Mouse (Mus musculus) hindbrain, embryonic 13.5 days (tissue): ENCODE data around the gene Cx3cr1. TPM values are rescaled to one million over a fixed set of nuclear protein-coding genes. Genes with fewer than 3 reads are reported as not detected.

Source experiments
- ATAC-seq: fragments of 200-750 bp; cut with Nextera tagmentation; 2 replicates; pipeline ENCODE4 v1.8.0; 2017; ENCODE audit warnings: moderate TSS enrichment; ENCODE audit not compliant: low FRiP score
- H3K27ac ChIP-seq: fragments of 300-500 bp; sonication (generic); 2 replicates; pipeline ENCODE4 v1.5.1; 2015; ENCODE audit warnings: inconsistent platforms, mild to moderate bottlenecking, moderate library complexity
- H3K27me3 ChIP-seq: fragments of 300-500 bp; sonication (generic); 2 replicates; pipeline ENCODE4 v1.6.1; 2015; ENCODE audit warnings: mild to moderate bottlenecking, inconsistent platforms
- H3K36me3 ChIP-seq: fragments of 300-500 bp; sonication (generic); 2 replicates; pipeline ENCODE4 v1.6.1; 2015; ENCODE audit warnings: mild to moderate bottlenecking, inconsistent platforms
- H3K4me1 ChIP-seq: fragments of 300-500 bp; sonication (generic); replicated peaks from 2 replicates; pipeline ENCODE4 v1.6.1; 2015; ENCODE audit warnings: inconsistent platforms
- H3K4me2 ChIP-seq: fragments of 300-500 bp; sonication (generic); 2 replicates; pipeline ENCODE4 v1.6.1; 2015; ENCODE audit warnings: inconsistent platforms, mild to moderate bottlenecking, moderate library complexity
- H3K4me3 ChIP-seq: fragments of 300-500 bp; sonication (generic); 2 replicates; pipeline ENCODE4 v1.5.1; 2015; ENCODE audit warnings: mild to moderate bottlenecking, inconsistent platforms
- H3K9ac ChIP-seq: fragments of 300-500 bp; sonication (generic); 2 replicates; pipeline ENCODE4 v1.6.1; 2015; ENCODE audit warnings: mild to moderate bottlenecking, inconsistent platforms
- H3K9me3 ChIP-seq: fragments of 300-500 bp; sonication (generic); 2 replicates; pipeline ENCODE4 v1.6.1; 2016; ENCODE audit warnings: inconsistent platforms
- WGBS: fragments of 180-500 bp; shearing (Covaris S2); methylation state at CpG from one replicate; pipeline ENCODE4 v1.1.7; 2015; 5-methylcytosine and 5-hydroxymethylcytosine counted together
- polyA plus RNA-seq: library from polyadenylated mRNA; unstranded; fragments of >200 nt; fragmentation: Nextera tagmentation; extraction: Ambion mirVana; gene quantifications from 2 replicates; pipeline ENCODE4 v1.2.1, GENCODE M21; 2015

Gene Cx3cr1
- polyA plus RNA-seq, 1 experiment from 2014 or later: 9.5 TPM

GRCm38 (mm10) chr9:120080546-120081108, 10.9 kb upstream of the Cx3cr1 start:
- Histone ChIP-seq H3K36me3 (no peaks in the 10 kb centered on the region), H3K4me1 (no peaks in the 10 kb centered on the region), H3K9me3 (no peaks in the 10 kb centered on the region), H3K4me3 (no peak overlapping the region), H3K4me2 (no peak overlapping the region), H3K27me3 (no peaks in the 10 kb centered on the region), H3K9ac (no peak overlapping the region), H3K27ac (no peak overlapping the region)
- ATAC-seq: no peak
- WGBS: 83% methylated on average over 8 of the region's 8 CpGs

- ATAC-seq: no peak
- H3K27ac ChIP-seq: no peak overlapping the region
- 86% methylated on average over 7 of the region's 7 CpGs for WGBS
- H3K4me3 ChIP-seq: no peak overlapping the region
- H3K9me3 ChIP-seq: no peaks in the 10 kb centered on the region
- no peak overlapping the region for H3K9ac ChIP-seq
- no peak overlapping the region for H3K4me2 ChIP-seq
- no peaks in the 10 kb centered on the region for H3K27me3 ChIP-seq
- H3K36me3 ChIP-seq: no peaks in the 10 kb centered on the region
- H3K4me1 ChIP-seq: no peaks in the 10 kb centered on the region
Observed at GRCm38 (mm10) chr9:120079901-120080300, 10.2 kb upstream of the Cx3cr1 start.

DNA sequence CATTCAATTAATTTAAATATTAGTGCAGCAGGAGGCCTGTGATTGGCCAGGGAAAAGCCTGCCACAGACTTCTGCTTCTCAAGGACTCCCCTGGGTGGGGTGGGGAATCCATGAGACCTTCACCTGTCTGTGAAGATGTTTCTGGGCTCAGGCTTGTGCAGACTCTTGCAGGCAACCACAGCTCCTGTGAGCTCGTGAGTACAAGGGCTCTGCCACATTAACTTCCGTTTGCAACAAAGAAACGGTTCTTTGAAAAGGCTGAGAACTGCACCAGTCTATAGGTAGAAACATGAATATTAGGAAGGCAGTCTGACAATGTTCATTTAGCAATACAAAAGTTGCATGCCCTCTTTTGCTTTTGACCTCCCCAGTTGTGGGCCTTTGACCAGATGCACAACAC, 8.6 kb upstream of the Cx3cr1 start:
- Histone ChIP-seq H3K27me3 (no peaks in the 10 kb centered on the region), H3K4me3 (no peak overlapping the region), H3K4me1 (no peaks in the 10 kb centered on the region), H3K9me3 (no peaks in the 10 kb centered on the region), H3K36me3 (no peaks in the 10 kb centered on the region), H3K9ac (no peak overlapping the region), H3K27ac (no peak overlapping the region), H3K4me2 (no peak overlapping the region)
- ATAC-seq: no peak
- 77% methylated on average over 3 of the region's 3 CpGs for WGBS

- Histone ChIP-seq H3K4me2 (no peak overlapping the region), H3K4me3 (no peak overlapping the region), H3K4me1 (no peaks in the 10 kb centered on the region), H3K36me3 (no peaks in the 10 kb centered on the region), H3K27ac (no peak overlapping the region), H3K9ac (no peak overlapping the region), H3K9me3 (no peaks in the 10 kb centered on the region), H3K27me3 (no peaks in the 10 kb centered on the region; the same call in 1 of the 2 replicates)
- WGBS: 90% methylated on average over 7 of the region's 7 CpGs
- no peak for ATAC-seq
Observed at GRCm38 (mm10) chr9:120074516-120074915, 4.8 kb upstream of the Cx3cr1 start.

- 34% methylated on average over 3 of the region's 3 CpGs for WGBS
- H3K4me2 ChIP-seq: no peak overlapping the region
- no peaks in the 10 kb centered on the region for H3K4me1 ChIP-seq
- ATAC-seq: no peak
- no peaks in the 10 kb centered on the region; the same call in 1 of the 2 replicates for H3K27me3 ChIP-seq
- no peak overlapping the region for H3K4me3 ChIP-seq
- no peaks in the 10 kb centered on the region for H3K9me3 ChIP-seq
- no peaks in the 10 kb centered on the region for H3K36me3 ChIP-seq
- H3K27ac ChIP-seq: no peak overlapping the region
- H3K9ac ChIP-seq: no peak overlapping the region
Observed at GRCm38 (mm10) chr9:120073169-120073568, 3.5 kb upstream of the Cx3cr1 start.

GRCm38 (mm10) chr9:120071251-120071650, 1.6 kb upstream of the Cx3cr1 start:
- H3K27me3 ChIP-seq: no peaks in the 10 kb centered on the region; the same call in 1 of the 2 replicates
- no peak overlapping the region for H3K4me2 ChIP-seq
- no peaks in the 10 kb centered on the region for H3K4me1 ChIP-seq
- H3K9ac ChIP-seq: no peak overlapping the region
- no peaks in the 10 kb centered on the region for H3K9me3 ChIP-seq
- H3K4me3 ChIP-seq: no peak overlapping the region
- H3K27ac ChIP-seq: no peak overlapping the region
- 88% methylated on average over 2 of the region's 2 CpGs for WGBS
- H3K36me3 ChIP-seq: no peaks in the 10 kb centered on the region
- no peak for ATAC-seq

DNA sequence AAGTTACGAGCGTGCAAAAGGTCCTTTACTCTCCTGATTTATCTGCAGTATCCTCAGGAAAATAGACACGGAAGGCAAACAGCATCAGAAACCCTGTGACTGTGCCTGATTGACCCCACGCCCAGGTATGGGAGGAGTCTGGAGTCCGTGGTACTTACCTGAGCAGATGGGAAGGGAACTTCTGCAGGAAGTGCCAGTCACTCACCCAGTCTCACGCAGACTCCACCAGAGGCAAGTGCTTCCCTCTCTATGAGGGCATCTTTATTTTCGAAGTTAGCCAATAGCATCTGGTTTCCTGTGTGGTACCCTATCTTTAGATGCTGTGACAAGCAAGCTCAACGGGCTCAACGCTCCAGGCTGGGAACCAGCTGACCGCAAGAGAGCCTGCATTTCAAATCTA, 1.6 kb downstream of the Cx3cr1 start:
- Histone ChIP-seq H3K4me1 (no peaks in the 10 kb centered on the region), H3K4me3 (no peak overlapping the region), H3K27me3 (no peaks in the 10 kb centered on the region; the same call in 1 of the 2 replicates), H3K27ac (no peak overlapping the region), H3K9me3 (no peaks in the 10 kb centered on the region), H3K9ac (no peak overlapping the region), H3K36me3 (no peaks in the 10 kb centered on the region), H3K4me2 (no peak overlapping the region)
- no peak for ATAC-seq
- 70% methylated on average over 10 of the region's 10 CpGs for WGBS

DNA sequence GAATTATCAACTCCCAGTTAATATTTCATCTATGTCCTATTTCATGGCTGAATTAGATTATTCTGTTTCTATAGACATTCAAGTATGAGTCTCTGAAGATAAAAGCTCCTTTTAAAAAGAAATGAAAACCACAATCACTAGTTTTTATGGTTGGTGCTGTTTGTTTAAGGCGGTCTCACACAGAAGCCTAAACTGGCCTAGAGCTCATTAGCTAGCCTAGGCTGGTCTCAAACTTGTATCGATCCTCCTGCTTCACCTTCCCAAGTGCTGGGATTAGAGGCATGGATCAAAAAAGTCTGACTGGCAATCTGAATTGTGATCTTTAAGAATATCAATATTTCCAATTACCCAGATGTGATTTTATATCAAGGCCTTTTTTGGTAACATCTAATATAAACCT, 2.1 kb downstream of the Cx3cr1 start:
- Histone ChIP-seq H3K4me3 (no peak overlapping the region), H3K9ac (no peak overlapping the region), H3K27me3 (no peaks in the 10 kb centered on the region; the same call in 1 of the 2 replicates), H3K27ac (no peak overlapping the region), H3K4me2 (no peak overlapping the region), H3K36me3 (no peaks in the 10 kb centered on the region), H3K9me3 (no peaks in the 10 kb centered on the region), H3K4me1 (no peaks in the 10 kb centered on the region)
- WGBS: 90% methylated on average over 2 of the region's 2 CpGs
- ATAC-seq: no peak

DNA sequence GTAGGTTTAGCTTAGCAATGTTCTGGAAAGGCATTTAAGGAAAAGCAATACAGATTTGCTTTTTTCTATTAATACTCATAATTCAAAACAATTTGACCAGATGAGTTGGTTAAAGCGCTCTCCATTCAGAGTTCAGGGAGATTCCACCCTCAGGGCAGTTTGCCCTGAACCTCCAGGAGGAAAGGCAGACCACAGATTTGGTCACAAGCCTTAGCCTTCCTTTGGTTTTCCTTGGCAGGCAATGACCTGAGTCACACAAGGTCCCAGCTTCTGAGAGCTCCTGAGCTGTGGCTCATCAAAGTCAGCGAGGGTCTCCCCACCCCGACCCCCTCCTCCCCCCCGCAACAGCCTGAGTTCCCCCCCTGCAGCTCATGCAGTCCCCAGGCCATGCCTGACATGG, 5.4 kb downstream of the Cx3cr1 start:
- Histone ChIP-seq H3K27ac (no peak overlapping the region), H3K9me3 (no peaks in the 10 kb centered on the region), H3K4me3 (no peak overlapping the region), H3K4me1 (no peaks in the 10 kb centered on the region), H3K9ac (no peak overlapping the region), H3K27me3 (no peaks in the 10 kb centered on the region), H3K36me3 (no peaks in the 10 kb centered on the region), H3K4me2 (no peak overlapping the region)
- WGBS: 83% methylated on average over 4 of the region's 4 CpGs
- no peak for ATAC-seq

DNA sequence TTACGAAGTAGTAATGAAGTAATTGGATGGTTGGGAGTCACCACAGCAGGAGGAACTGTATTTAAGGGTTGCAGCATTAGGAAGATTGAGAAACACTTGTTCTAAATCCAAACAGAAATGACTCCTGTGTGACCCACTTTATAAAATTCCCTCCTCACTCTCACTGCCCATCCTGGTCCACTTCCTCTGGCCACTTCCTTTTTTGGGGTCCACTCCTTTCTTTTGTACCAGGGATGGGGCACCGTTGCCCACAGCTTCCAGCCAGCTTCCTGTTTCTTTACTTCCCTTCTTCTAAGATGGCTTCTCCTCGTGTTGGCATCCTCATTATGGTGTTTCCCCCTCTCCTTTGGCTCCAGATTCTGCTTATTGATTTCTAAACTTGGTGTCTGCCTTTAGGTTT, 10.9 kb downstream of the Cx3cr1 start:
- no peak overlapping the region for H3K27ac ChIP-seq
- no peaks in the 10 kb centered on the region for H3K9me3 ChIP-seq
- H3K9ac ChIP-seq: no peak overlapping the region
- no peak for ATAC-seq
- H3K4me2 ChIP-seq: no peak overlapping the region
- peaks cover 6% of the 10 kb centered on the region for H3K4me1 ChIP-seq
- no peak overlapping the region for H3K4me3 ChIP-seq
- no peaks in the 10 kb centered on the region for H3K36me3 ChIP-seq
- no peaks in the 10 kb centered on the region for H3K27me3 ChIP-seq
- 81% methylated on average over 3 of the region's 3 CpGs for WGBS

DNA sequence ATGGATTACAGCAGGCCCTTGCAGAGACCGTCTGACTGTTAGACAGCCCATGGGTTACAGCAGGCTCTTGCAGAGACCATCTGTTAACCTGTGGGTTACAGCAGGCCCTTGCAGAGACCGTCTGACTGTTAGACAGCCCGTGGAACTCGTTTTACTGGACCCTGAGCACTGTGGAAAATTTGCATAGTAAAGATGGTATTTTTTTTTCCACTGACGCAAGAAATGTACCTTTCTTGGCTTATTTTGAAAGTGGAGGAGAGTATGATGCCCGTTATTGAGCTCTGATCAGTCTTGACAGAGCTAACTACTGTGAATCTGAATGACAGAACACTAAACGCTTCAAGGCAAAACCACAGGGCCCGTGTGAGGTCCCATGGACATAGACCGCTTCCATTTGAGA, 13.5 kb downstream of the Cx3cr1 start:
- no peaks in the 10 kb centered on the region for H3K9me3 ChIP-seq
- WGBS: 84% methylated on average over 9 of the region's 9 CpGs
- H3K36me3 ChIP-seq: no peaks in the 10 kb centered on the region
- no peak overlapping the region for H3K27ac ChIP-seq
- no peak overlapping the region for H3K9ac ChIP-seq
- no peaks in the 10 kb centered on the region for H3K27me3 ChIP-seq
- H3K4me2 ChIP-seq: no peak overlapping the region
- no peak for ATAC-seq
- H3K4me1 ChIP-seq: peaks cover 6% of the 10 kb centered on the region
- H3K4me3 ChIP-seq: no peak overlapping the region

DNA sequence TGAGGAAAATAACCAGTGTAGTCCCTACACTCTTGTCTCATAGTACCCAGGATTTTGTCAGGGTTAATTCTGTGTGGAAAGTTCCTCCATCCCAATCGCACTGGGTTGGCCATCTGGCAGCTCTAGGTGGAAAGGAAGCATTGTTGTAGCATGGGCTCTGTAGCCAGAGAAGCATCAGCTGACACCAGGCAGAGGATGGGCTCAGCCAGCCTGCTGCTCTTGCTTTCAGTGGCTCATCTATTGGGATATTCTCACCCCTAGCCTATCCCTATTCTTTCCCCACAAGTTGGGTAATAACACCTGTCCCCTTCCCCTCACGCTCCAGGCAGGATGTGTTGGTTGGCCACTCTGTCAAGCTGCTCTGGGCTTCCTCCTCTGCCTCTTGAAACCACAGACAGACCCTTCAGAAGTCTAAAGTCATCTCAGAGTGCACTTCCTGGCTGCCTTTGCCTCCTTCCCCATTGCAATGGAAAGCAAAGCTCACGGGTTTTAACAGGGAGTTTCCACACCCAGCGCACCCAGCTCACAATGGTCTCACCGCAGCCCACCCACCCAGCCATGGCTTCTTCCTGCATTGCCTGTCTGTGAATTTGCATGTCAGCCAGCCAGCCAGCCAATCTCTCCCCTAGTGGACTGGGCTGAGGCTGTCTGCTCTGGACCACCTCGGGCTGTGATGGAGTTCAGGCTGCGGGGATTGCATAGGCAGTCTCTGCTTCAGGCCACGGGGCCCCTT, 15.0 kb downstream of the Cx3cr1 start:
- H3K27me3 ChIP-seq: no peaks in the 10 kb centered on the region
- no peak for ATAC-seq
- no peaks in the 10 kb centered on the region for H3K36me3 ChIP-seq
- H3K4me3 ChIP-seq: no peak overlapping the region
- H3K4me2 ChIP-seq: no peak overlapping the region
- peaks cover 6% of the 10 kb centered on the region for H3K4me1 ChIP-seq
- 45% methylated on average over 8 of the region's 8 CpGs for WGBS
- no peaks in the 10 kb centered on the region for H3K9me3 ChIP-seq
- 0 out of 2 replicates have a peak overlapping the region, but pooled peaks have one; percentile 8 for H3K9ac ChIP-seq
- H3K27ac ChIP-seq: 0 out of 2 replicates have a peak overlapping the region, but pooled peaks have one; percentile 30

GRCm38 (mm10) chr9:120049407-120049806, 20.3 kb downstream of the Cx3cr1 start:
- no peak for ATAC-seq
- Histone ChIP-seq H3K4me2 (no peak overlapping the region), H3K4me1 (no peaks in the 10 kb centered on the region), H3K9ac (no peak overlapping the region), H3K27me3 (no peaks in the 10 kb centered on the region), H3K36me3 (no peaks in the 10 kb centered on the region), H3K27ac (no peak overlapping the region), H3K9me3 (no peaks in the 10 kb centered on the region), H3K4me3 (no peak overlapping the region)
- 88% methylated on average over 3 of the region's 3 CpGs for WGBS
